Mouse (Mus musculus) right cerebral cortex, adult 18-20 months (tissue): ENCODE measurements around the gene Necap2.

Experiments
- DNase-seq: peaks from one replicate; pipeline ENCODE4 v3.0.0; 2022; ENCODE audit warnings: mixed read lengths

Gene Necap2

DNA sequence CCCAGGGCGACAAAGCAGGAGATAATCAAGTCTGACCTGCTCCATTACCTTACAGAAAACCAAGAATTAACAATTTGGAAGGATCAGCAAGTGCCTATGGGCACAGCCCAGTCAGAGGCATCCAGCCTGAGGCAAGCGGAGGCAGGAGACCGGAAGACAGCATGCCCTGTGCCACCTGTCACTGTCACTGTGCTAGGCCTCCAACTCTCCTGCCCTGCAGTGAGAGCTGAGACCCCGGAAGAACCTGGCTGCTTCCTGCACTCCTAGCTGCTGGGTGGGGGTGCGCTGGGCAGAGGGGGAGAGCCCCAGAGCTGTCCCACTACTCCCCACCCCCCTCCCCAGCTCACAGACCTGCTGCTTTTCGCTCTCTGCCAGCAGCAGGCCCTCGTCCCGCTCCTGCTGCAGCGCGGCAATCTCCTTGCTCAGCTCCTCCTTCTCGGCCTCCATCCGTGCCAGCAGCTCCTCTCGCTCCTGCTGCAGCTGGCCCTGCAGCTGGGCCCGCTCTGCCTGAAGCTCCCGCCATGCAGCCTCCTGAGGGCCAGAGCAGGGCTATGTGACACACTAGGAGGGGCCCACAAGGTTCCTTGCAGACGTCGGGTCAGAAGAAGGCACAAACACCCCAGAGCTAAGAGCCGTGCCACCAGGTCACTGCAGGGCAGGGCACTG lies 47.5 kb downstream of the Necap2 start:
- no peak for DNase-seq

DNA sequence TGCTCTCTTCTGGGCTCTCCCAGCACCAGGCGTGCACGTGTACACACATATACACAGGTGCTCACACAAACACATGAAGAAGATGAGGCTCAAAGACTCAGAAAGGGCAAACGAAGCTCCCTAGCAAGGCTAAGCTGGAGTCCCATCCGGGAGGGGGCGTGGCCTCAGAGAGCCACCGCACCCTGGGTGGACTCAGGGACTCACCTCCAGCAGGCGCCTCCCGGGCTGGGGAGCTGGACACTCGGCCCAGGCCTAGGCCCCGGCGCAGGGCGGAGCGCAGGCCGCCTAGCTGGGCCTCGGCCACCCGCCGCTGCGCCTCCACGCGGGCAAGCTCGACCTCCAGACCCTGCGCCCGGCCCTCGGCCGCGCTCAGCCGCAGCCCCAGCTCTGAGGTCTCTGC lies 53.2 kb downstream of the Necap2 start:
- DNase-seq = no peak

DNA sequence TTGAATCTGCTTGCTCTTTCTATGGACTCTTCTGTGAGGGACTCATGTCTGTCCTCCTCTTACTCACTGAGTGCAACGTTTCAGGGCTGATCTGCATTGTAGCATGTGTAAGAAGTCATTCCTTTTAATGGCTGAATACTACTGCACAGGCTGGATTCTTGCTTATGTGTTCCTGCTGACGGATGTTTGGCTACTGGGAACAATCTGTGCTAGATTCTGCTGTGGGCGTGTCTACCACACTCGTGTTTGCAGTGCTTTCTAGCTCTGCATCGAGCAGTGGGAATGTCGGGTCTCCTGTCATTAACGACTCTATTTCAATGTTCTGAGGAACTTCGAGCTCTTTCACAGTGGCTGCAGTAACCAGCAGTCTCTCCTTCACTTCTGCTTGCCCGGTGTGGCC lies 54.1 kb downstream of the Necap2 start:
- DNase-seq = no peak

DNA sequence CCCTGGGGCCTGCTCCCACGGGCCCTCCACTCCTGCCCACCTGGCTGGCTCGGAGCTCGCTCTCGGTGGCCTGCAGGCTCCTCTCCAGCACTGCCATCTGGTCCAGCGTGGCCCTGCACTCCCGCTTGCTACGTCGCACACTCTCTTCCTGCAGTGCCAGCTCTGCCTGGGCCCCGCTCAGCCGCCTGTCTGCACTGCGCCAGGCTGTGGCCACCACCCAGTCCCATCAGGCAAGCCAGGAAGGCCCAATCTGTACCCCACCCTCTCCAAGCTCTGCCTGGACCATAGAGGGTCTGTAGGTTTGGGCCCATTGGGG lies 56.6 kb downstream of the Necap2 start:
- DNase-seq = no peak

DNA sequence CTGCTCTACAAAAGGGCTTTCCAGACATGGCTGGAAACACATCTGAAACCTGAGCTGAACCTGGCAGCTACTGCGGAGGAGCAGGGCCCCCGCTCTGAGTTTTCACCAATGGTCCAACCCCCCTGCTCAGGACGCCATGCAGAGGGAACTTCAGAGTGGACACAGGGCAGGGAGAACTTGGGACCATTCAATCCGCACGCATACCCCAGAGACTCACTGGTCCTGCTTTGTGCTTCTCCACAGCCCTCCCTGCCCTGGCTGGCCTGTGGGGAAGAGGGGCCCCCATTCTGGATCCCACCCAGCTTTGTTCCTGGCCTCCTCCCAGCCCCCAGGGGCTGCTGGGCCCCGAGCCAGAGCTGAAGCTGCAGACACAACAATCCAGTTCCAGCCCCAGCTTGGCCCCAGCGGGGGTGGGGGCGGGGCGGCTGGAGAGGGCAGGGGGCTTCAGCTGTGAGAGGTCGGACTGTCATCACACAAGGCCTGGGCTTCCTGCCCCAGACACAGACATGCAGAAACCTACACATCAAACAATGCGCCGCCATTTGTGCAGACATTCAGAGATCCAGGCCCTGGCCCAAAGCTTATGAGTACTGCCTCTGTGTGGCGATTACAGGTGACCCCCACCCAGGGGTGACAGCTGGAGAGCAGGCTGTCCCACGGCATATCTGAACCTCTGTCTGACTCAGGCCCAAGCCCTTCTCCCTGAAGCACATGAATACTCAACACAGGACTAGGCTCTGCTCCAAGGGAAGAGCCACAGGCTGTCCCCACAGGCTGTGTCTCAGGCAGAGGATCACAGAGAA lies 57.1 kb downstream of the Necap2 start:
- no peak for DNase-seq

DNA sequence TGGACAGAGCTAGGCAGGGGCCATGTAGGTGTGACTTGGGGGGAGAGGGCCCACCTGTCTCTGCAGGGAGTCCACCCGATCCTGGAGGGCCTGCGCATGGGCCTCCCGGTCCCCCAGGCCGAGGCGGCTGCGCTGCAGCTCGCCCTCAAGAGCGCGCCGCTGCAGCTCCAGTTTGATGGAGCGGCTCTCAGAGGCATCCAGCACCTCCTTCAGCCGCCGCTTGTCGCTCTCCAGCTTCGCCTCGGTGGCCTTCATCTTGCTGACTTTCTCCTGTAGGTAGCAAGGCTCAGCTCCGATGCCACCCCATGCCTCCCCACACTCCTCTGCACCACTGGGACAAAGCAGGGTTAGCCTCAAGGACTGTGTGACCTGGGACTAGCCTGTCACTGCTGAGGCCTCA lies 57.9 kb downstream of the Necap2 start:
- no peak for DNase-seq

DNA sequence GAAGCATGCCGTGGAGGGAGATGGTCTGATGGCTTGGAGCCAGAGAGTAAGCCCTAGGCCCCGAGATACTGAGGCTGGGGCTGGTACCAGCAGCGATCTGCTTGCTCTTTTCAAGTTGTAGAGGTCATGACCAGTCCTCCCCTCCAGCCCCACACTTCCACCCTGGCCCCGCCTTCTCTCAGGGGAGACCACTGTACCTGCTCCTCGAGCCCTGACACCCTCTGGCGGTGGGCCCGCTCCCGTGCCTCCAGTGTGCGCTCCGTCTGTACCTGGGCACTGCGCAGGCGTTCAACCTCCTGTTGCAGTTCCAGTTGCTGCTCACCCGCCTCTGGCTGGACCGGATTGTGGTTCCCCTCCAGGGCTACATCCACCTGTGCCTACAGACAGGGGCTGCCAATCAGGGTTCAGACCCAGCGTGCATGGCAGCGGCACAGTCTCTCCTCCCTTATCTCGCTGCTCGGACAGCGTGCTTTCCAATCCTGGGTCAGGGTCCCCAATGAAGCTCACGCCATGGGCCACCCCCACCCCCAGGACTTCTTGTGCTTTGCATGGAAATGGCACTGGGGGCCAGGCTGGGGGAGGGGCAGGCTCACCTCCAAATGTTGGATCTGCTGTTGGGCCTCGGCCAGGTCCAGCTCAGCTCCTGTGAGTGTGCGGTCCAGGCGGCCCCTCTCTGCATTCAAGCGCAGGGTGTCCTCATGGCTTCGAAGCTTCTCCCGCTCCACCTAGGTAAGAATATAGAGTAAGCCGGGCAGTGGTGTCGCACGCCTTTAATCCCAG lies 60.3 kb downstream of the Necap2 start:
- DNase-seq = no peak
